Comparison of ENCODE assay signal across 22 mouse cellular contexts in the genomic region with DNA sequence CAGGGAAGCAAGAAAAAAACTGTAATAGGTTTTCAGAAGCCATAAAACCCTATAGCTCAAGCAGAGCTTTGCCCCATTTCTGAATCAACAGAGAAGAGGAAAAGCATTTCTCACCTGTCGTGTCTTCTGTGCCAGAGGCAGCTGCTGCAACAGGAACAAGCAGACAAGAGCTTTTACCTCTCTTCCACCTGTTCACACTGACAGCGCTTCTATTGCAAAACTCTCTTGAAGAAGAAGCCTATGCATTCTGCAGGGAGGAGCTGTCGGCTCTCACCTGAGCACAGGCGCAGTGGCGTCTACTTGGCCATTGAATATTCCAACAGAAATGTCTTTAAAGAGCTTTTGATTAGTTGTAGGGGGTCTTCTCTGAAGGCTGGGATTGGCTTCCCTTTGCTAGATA. TPM values are rescaled to one million over a fixed set of nuclear protein-coding genes. Genes with fewer than 3 reads are reported as not detected.
DNase-seq lines count a peak whose midpoint lies in the region; ATAC-seq and TF ChIP-seq lines count a peak whose summit lies in the region.
"Had no signal": no experiment of that assay in that cellular context is flagged by ENCODE, and none has a peak within 500 bp of the region (broad histone marks: within the 10 kb centered on the region; RNA-seq: fewer than 3 reads in every experiment).

No protein-coding gene starts in this region.

- no peak overlapping the region for H3K4me3 ChIP-seq in liver, postnatal 0 days (ENCODE audit: low read depth, low read length)
- H3K4me3 ChIP-seq in liver, embryonic 12.5 days, result no peak overlapping the region
- H3K4me3 ChIP-seq: embryonic facial prominence, embryonic 13.5 days; forebrain, embryonic 12.5 days; forebrain, embryonic 15.5 days; hindbrain, embryonic 12.5 days; hindbrain, embryonic 15.5 days; intestine, embryonic 15.5 days had no signal

- peaks cover 6% of the 10 kb centered on the region for H3K4me1 ChIP-seq in liver, postnatal 0 days (ENCODE audit: insufficient read depth)
- no peaks in the 10 kb centered on the region for H3K4me1 ChIP-seq in liver, embryonic 12.5 days
- H3K4me1 ChIP-seq: forebrain, embryonic 12.5 days; forebrain, embryonic 15.5 days; hindbrain, embryonic 12.5 days; hindbrain, embryonic 15.5 days; intestine, embryonic 15.5 days had no signal

- no peak overlapping the region for H3K9ac ChIP-seq in liver, postnatal 0 days (replicated peaks)
- H3K9ac ChIP-seq in liver, embryonic 12.5 days, result no peak overlapping the region
- H3K9ac ChIP-seq: embryonic facial prominence, embryonic 13.5 days; forebrain, embryonic 12.5 days; forebrain, embryonic 15.5 days; hindbrain, embryonic 12.5 days; hindbrain, embryonic 15.5 days; intestine, embryonic 15.5 days had no signal

- DNase-seq in frontal cortex, adult 2 months (ENCODE audit: extremely low spot score in 1 of 2, low spot score in 1 of 2), result no peak
- no peak for DNase-seq in liver, postnatal 0 days
- DNase-seq in fat pad, adult 2 months (ENCODE audit: extremely low read depth, low read depth, low spot score), result peak; percentile 54
- DNase-seq in layer of hippocampus, adult 18-20 months (ENCODE audit: low spot score in 2 of 2), result no peak
- DNase-seq in cerebellum, adult 9-10 months, result no peak
- no peak for DNase-seq in ovary, postnatal 36 days (ENCODE audit: low spot score)

- TF ChIP-seq CTCF in liver, postnatal 0 days (IDR thresholded peaks at IDR 0.05; ENCODE audit: low read depth), result no peak

- 0 out of 2 replicates have a peak, but pooled peaks have one; percentile 16 for ATAC-seq in frontal cortex, adult (ENCODE audit: low TSS enrichment)
- no peak for ATAC-seq in liver, postnatal 0 days
- no peak for ATAC-seq in liver, embryonic 12.5 days
- ATAC-seq: activated CD4-positive, CD25-positive, alpha-beta regulatory T cell, adult 4 months; forebrain, embryonic 15.5 days; intestine, embryonic 15.5 days had no signal

- H3K36me3 ChIP-seq in liver, postnatal 0 days (replicated peaks; ENCODE audit: insufficient read depth, low read length), result no peaks in the 10 kb centered on the region
- H3K36me3 ChIP-seq in liver, embryonic 12.5 days, result no peaks in the 10 kb centered on the region
- H3K36me3 ChIP-seq: embryonic facial prominence, embryonic 13.5 days; forebrain, embryonic 12.5 days; forebrain, embryonic 15.5 days; hindbrain, embryonic 12.5 days; hindbrain, embryonic 15.5 days; intestine, embryonic 15.5 days had no signal

- 67% methylated on average over 5 of the region's 5 CpGs for WGBS in liver, postnatal 0 days (ENCODE audit: insufficient replicate concordance)
- WGBS in liver, embryonic 12.5 days (ENCODE audit: insufficient replicate concordance), result 64% methylated on average over 5 of the region's 5 CpGs

- no peaks in the 10 kb centered on the region for H3K9me3 ChIP-seq in liver, postnatal 0 days (ENCODE audit: low read length)
- no peaks in the 10 kb centered on the region for H3K9me3 ChIP-seq in liver, embryonic 12.5 days (replicated peaks)
- H3K9me3 ChIP-seq: embryonic facial prominence, embryonic 13.5 days; forebrain, embryonic 12.5 days; forebrain, embryonic 15.5 days; hindbrain, embryonic 12.5 days; hindbrain, embryonic 15.5 days; intestine, embryonic 15.5 days had no signal

- no peak overlapping the region for H3K4me2 ChIP-seq in liver, postnatal 0 days (ENCODE audit: low read depth, low read length)
- H3K4me2 ChIP-seq in liver, embryonic 12.5 days, result no peak overlapping the region
- H3K4me2 ChIP-seq: embryonic facial prominence, embryonic 13.5 days; forebrain, embryonic 12.5 days; forebrain, embryonic 15.5 days; heart, embryonic 11.5 days; hindbrain, embryonic 12.5 days; hindbrain, embryonic 15.5 days; intestine, embryonic 15.5 days had no signal

- no peaks in the 10 kb centered on the region for H3K27me3 ChIP-seq in liver, postnatal 0 days (ENCODE audit: insufficient read depth, low read length)
- H3K27me3 ChIP-seq in liver, embryonic 12.5 days (replicated peaks), result no peaks in the 10 kb centered on the region
- H3K27me3 ChIP-seq: embryonic facial prominence, embryonic 13.5 days; forebrain, embryonic 12.5 days; forebrain, embryonic 15.5 days; hindbrain, embryonic 12.5 days; hindbrain, embryonic 15.5 days; intestine, embryonic 15.5 days had no signal

- no peak for TF ChIP-seq EP300 in liver, postnatal 0 days (IDR thresholded peaks at IDR 0.05; ENCODE audit: low read depth)

- H3K27ac ChIP-seq in liver, postnatal 0 days (ENCODE audit: low read depth), result peak overlapping the region; percentile 58
- no peak overlapping the region for H3K27ac ChIP-seq in liver, embryonic 12.5 days
- H3K27ac ChIP-seq: forebrain, embryonic 12.5 days; forebrain, embryonic 15.5 days; hindbrain, embryonic 12.5 days; hindbrain, embryonic 15.5 days; intestine, embryonic 15.5 days had no signal

RNA-seq across cellular contexts. Expression of a gene that starts 0.3 kb away (rescaled TPM):
- 1.9 and 2.3 TPM in 2 replicates for polyA plus RNA-seq in frontal cortex, adult 2 months (2012; rRNA removed)
- 26.1 and 28.9 TPM in 2 replicates for polyA plus RNA-seq in liver, postnatal 0 days (2015; fragmentation: Nextera tagmentation; extraction: Ambion mirVana)
- polyA plus RNA-seq in liver, embryonic 12.5 days (2016; fragmentation: Nextera tagmentation; extraction: Ambion mirVana), result 1.2 and 1.9 TPM in 2 replicates
- total RNA-seq in layer of hippocampus, adult 18-20 months (2021), result 1 to 10 TPM; 1.3 to 1.5 TPM
- total RNA-seq: adrenal gland, adult 8-10 months; adrenal gland, postnatal 25 days; common myeloid progenitor, adult 5-6 weeks; ES-E14; heart, adult 8-10 months; hematopoietic stem cell, adult 5-6 weeks had no signal
- polyA plus RNA-seq: forebrain, embryonic 12.5 days; heart, embryonic 11.5 days; hindbrain, embryonic 12.5 days had no signal

RNA-seq across cellular contexts. Expression of a gene that starts 48.9 kb away (rescaled TPM):
- 2.5 and 3.5 TPM in 2 replicates for polyA plus RNA-seq in frontal cortex, adult 2 months (2012; rRNA removed)
- 0.36 and 0.64 TPM in 2 replicates for polyA plus RNA-seq in liver, postnatal 0 days (2015; fragmentation: Nextera tagmentation; extraction: Ambion mirVana)
- polyA plus RNA-seq in liver, embryonic 12.5 days (2016; fragmentation: Nextera tagmentation; extraction: Ambion mirVana), result 1.4 and 1.6 TPM in 2 replicates
- total RNA-seq in layer of hippocampus, adult 18-20 months (2021), result 1 to 10 TPM; 2.6 to 2.9 TPM
- total RNA-seq: common myeloid progenitor, adult 5-6 weeks; ES-E14; hematopoietic stem cell, adult 5-6 weeks had no signal
- polyA plus RNA-seq: activated CD4-positive, CD25-positive, alpha-beta regulatory T cell, adult 4 months had no signal
